Mouse (Mus musculus): ENCODE results near the gene Hdc. TPM values are rescaled to one million over a fixed set of nuclear protein-coding genes. Genes with fewer than 3 reads are reported as not detected.

Gene Hdc
- total RNA-seq (2012; rRNA removed) = 1.4 and 1.7 TPM in 2 replicates

DNA sequence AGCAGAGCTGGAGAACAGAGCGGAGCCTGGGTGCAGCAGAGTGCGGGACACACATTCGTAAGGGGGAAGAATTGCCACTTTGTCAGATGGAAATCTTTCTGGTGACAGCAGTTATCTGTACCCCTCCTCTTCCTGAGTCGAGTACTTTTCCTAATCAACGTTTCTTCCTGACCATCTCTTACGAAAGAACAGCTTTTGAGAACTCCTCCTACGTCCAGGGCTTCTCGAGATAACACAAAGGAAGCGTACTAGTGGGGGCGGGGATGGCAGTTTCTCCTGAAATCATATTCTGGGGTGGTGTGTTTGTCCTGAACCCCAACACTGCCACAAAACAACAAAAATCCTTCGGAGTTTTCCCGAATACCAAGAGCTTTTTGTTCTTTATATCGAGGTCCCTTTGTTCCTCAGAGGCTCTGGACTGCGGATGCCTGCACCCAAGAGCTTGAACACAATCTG is at the start of gene Hdc:
Hdc (minus strand) TSS at position 51 of the 456 bp plus-strand sequence.
- DNase-seq (ENCODE audit: low read depth, low spot score) = no peak
- no peaks in the 10 kb centered on the region for H3K36me3 ChIP-seq (ENCODE audit: control insufficient read depth, insufficient read depth, low read length, poor library complexity, severe bottlenecking)
- no peaks in the 10 kb centered on the region for H3K9me3 ChIP-seq (ENCODE audit: control insufficient read depth, insufficient read depth, low read depth, low read length)
- H3K9ac ChIP-seq (ENCODE audit: insufficient read depth, low read depth, low read length, poor library complexity, severe bottlenecking) = no peak within 1 kb of the TSS
- in situ Hi-C loops (cut with MboI; ENCODE audit: low sequenced_read_pairs in 2 of 2, unreplicated experiment in 2 of 2) = no loop called here
- peak within 1 kb of the TSS in 1 of 2 experiments; percentile 21; a peak in 1 of 4 replicates for H3K4me3 ChIP-seq (ENCODE audit: insufficient read depth in 1 of 2, low read depth in 1 of 2, low read length in 2 of 2, poor library complexity in 1 of 2, severe bottlenecking in 1 of 2)
- no peak within 1 kb of the TSS for H3K27ac ChIP-seq (ENCODE audit: insufficient read depth, low read depth, low read length, poor library complexity, severe bottlenecking)
- no peak for TF ChIP-seq CHD2 (IDR thresholded peaks at IDR 0.05; ENCODE audit: low read depth, low read length)
- no peak for TF ChIP-seq MAFK (IDR thresholded peaks at IDR 0.05; ENCODE audit: insufficient read depth, low read depth, low read length)
- TF ChIP-seq HCFC1 (IDR thresholded peaks at IDR 0.05; ENCODE audit: borderline replicate concordance, insufficient read depth, low read length) = no peak
- no peak for TF ChIP-seq ZC3H11A (IDR thresholded peaks at IDR 0.05; ENCODE audit: borderline replicate concordance, low read depth, low read length)
- no peak for TF ChIP-seq ZNF384 (IDR thresholded peaks at IDR 0.05; ENCODE audit: low read depth, low read length)
- peaks cover 3 to 8% of the 10 kb centered on the region in 2 experiments; a peak in 3 of 4 replicates for H3K4me1 ChIP-seq (ENCODE audit: control insufficient read depth in 2 of 2, insufficient read depth in 2 of 2, low read length in 2 of 2, poor library complexity in 1 of 2)

GRCm38 (mm10) chr2:126668621-126669252 is 49.6 kb upstream of the Hdc start:
- H3K9ac ChIP-seq (ENCODE audit: insufficient read depth, low read depth, low read length, poor library complexity, severe bottlenecking) = no peak overlapping the region
- in situ Hi-C loops (cut with MboI; ENCODE audit: low sequenced_read_pairs in 2 of 2, unreplicated experiment in 2 of 2) = no loop called here
- no peak overlapping the region for H3K4me3 ChIP-seq (ENCODE audit: insufficient read depth in 1 of 2, low read depth in 1 of 2, low read length in 2 of 2, poor library complexity in 1 of 2, severe bottlenecking in 1 of 2)
- no peak for TF ChIP-seq ZNF384 (IDR thresholded peaks at IDR 0.05; ENCODE audit: low read depth, low read length)
- no peak for TF ChIP-seq ZC3H11A (IDR thresholded peaks at IDR 0.05; ENCODE audit: borderline replicate concordance, low read depth, low read length)
- no peak for TF ChIP-seq MAFK (IDR thresholded peaks at IDR 0.05; ENCODE audit: insufficient read depth, low read depth, low read length)
- no peak for TF ChIP-seq CHD2 (IDR thresholded peaks at IDR 0.05; ENCODE audit: low read depth, low read length)
- no peak for TF ChIP-seq HCFC1 (IDR thresholded peaks at IDR 0.05; ENCODE audit: borderline replicate concordance, insufficient read depth, low read length)
- no peaks in the 10 kb centered on the region for H3K9me3 ChIP-seq (ENCODE audit: control insufficient read depth, insufficient read depth, low read depth, low read length)
- H3K27ac ChIP-seq (ENCODE audit: insufficient read depth, low read depth, low read length, poor library complexity, severe bottlenecking) = no peak overlapping the region
- no peak for DNase-seq (ENCODE audit: low read depth, low spot score)
- no peaks in the 10 kb centered on the region for H3K36me3 ChIP-seq (ENCODE audit: control insufficient read depth, insufficient read depth, low read length, poor library complexity, severe bottlenecking)
- H3K4me1 ChIP-seq (ENCODE audit: control insufficient read depth in 2 of 2, insufficient read depth in 2 of 2, low read length in 2 of 2, poor library complexity in 1 of 2) = peaks cover 2 to 3% of the 10 kb centered on the region in 2 experiments; a peak in 3 of 4 replicates

DNA sequence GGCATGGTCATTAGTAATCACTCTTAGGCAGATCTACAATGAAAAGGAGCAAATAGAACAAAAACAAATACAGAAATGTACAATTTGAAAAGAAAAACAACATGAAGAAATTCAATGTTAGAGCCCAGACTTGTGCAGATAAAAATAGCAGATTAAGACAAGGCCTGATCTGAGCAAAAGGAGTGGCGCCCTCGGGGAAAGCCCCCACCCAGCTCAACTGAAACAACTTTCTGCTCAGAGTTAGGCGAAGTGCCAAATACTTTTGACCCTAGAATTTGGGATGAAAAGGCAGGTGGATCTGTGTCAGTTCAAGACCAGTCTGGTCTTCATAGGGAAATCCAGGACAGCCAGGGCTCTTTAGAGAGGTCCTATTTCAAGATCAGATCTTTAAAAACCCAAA is 46.9 kb upstream of the Hdc start:
- no peak for TF ChIP-seq MAFK (IDR thresholded peaks at IDR 0.05; ENCODE audit: insufficient read depth, low read depth, low read length)
- TF ChIP-seq CHD2 (IDR thresholded peaks at IDR 0.05; ENCODE audit: low read depth, low read length) = no peak
- TF ChIP-seq HCFC1 (IDR thresholded peaks at IDR 0.05; ENCODE audit: borderline replicate concordance, insufficient read depth, low read length) = no peak
- TF ChIP-seq ZNF384 (IDR thresholded peaks at IDR 0.05; ENCODE audit: low read depth, low read length) = no peak
- TF ChIP-seq ZC3H11A (IDR thresholded peaks at IDR 0.05; ENCODE audit: borderline replicate concordance, low read depth, low read length) = no peak
- no peak overlapping the region for H3K9ac ChIP-seq (ENCODE audit: insufficient read depth, low read depth, low read length, poor library complexity, severe bottlenecking)
- in situ Hi-C loops (cut with MboI; ENCODE audit: low sequenced_read_pairs in 2 of 2, unreplicated experiment in 2 of 2) = no loop called here

GRCm38 (mm10) chr2:126663481-126663880 is 44.4 kb upstream of the Hdc start:
- in situ Hi-C loops (cut with MboI; ENCODE audit: low sequenced_read_pairs in 2 of 2, unreplicated experiment in 2 of 2) = loop anchor here in 1 of 2 experiments (5.0 kb wide), 1 partner anchor 71 kb away; no protein-coding TSS in a partner anchor
- no peaks in the 10 kb centered on the region for H3K9me3 ChIP-seq (ENCODE audit: control insufficient read depth, insufficient read depth, low read depth, low read length)
- TF ChIP-seq ZNF384 (IDR thresholded peaks at IDR 0.05; ENCODE audit: low read depth, low read length) (no peak), MAFK (IDR thresholded peaks at IDR 0.05; ENCODE audit: insufficient read depth, low read depth, low read length) (no peak), ZC3H11A (IDR thresholded peaks at IDR 0.05; ENCODE audit: borderline replicate concordance, low read depth, low read length) (no peak)
- no peaks in the 10 kb centered on the region; a peak in 1 of 4 replicates for H3K4me1 ChIP-seq (ENCODE audit: control insufficient read depth in 2 of 2, insufficient read depth in 2 of 2, low read length in 2 of 2, poor library complexity in 1 of 2)
- no peaks in the 10 kb centered on the region for H3K36me3 ChIP-seq (ENCODE audit: control insufficient read depth, insufficient read depth, low read length, poor library complexity, severe bottlenecking)
- H3K4me3 ChIP-seq (ENCODE audit: insufficient read depth in 1 of 2, low read depth in 1 of 2, low read length in 2 of 2, poor library complexity in 1 of 2, severe bottlenecking in 1 of 2) = no peak overlapping the region
- no peak overlapping the region for H3K27ac ChIP-seq (ENCODE audit: insufficient read depth, low read depth, low read length, poor library complexity, severe bottlenecking)
- H3K9ac ChIP-seq (ENCODE audit: insufficient read depth, low read depth, low read length, poor library complexity, severe bottlenecking) = no peak overlapping the region
- DNase-seq (ENCODE audit: low read depth, low spot score) = no peak

More for the DNA sequence above, 46.9 kb upstream of the Hdc start:
- H3K9me3 ChIP-seq (ENCODE audit: control insufficient read depth, insufficient read depth, low read depth, low read length) = no peaks in the 10 kb centered on the region
- H3K4me1 ChIP-seq (ENCODE audit: control insufficient read depth in 2 of 2, insufficient read depth in 2 of 2, low read length in 2 of 2, poor library complexity in 1 of 2) = no peaks in the 10 kb centered on the region; a peak in 1 of 4 replicates
- H3K27ac ChIP-seq (ENCODE audit: insufficient read depth, low read depth, low read length, poor library complexity, severe bottlenecking) = no peak overlapping the region
- no peak for DNase-seq (ENCODE audit: low read depth, low spot score)
- no peak overlapping the region for H3K4me3 ChIP-seq (ENCODE audit: insufficient read depth in 1 of 2, low read depth in 1 of 2, low read length in 2 of 2, poor library complexity in 1 of 2, severe bottlenecking in 1 of 2)
- H3K36me3 ChIP-seq (ENCODE audit: control insufficient read depth, insufficient read depth, low read length, poor library complexity, severe bottlenecking) = no peaks in the 10 kb centered on the region

All from ES-E14 (cell line).